Mouse (Mus musculus) thymus, adult 2 months (tissue): ENCODE measurements around the gene H2-Ab1.

Experiments used
- CTCF ChIP-seq: fragments of 200-500 bp; IDR thresholded peaks from 2 replicates; pipeline ENCODE4 v1.5.1; 2012; ENCODE audit warnings: mild to moderate bottlenecking, control low read depth, low read length, moderate library complexity, borderline replicate concordance; ENCODE audit not compliant: control insufficient read depth, poor library complexity, insufficient read depth; ENCODE audit errors: extremely low read depth
- POLR2A ChIP-seq: fragments of 200-500 bp; IDR thresholded peaks from 2 replicates; pipeline ENCODE4 v1.6.1; 2012; ENCODE audit warnings: mild to moderate bottlenecking, low read length, control low read depth, moderate library complexity; ENCODE audit not compliant: control insufficient read depth, poor library complexity, insufficient read depth; ENCODE audit errors: extremely low read depth

GRCm38 (mm10) chr17:34268748-34269147, 11.3 kb downstream of the H2-Ab1 start:
- TF ChIP-seq CTCF, result no peak
- TF ChIP-seq POLR2A, result no peak
